Mouse (Mus musculus): ENCODE results near the gene Proser2.

- no peak for TF ChIP-seq POLR2A (IDR thresholded peaks at IDR 0.05; ENCODE audit: extremely low read depth, insufficient read depth, low read length)
- no peak for TF ChIP-seq CTCF (IDR thresholded peaks at IDR 0.05; ENCODE audit: extremely low read depth, insufficient read depth, low read length)
Observed at GRCm38 (mm10) chr2:6146901-6147300, 16.9 kb upstream of the Proser2 start.
